Comparison of ENCODE assay signal across 16 mouse cellular contexts in the genomic region with DNA sequence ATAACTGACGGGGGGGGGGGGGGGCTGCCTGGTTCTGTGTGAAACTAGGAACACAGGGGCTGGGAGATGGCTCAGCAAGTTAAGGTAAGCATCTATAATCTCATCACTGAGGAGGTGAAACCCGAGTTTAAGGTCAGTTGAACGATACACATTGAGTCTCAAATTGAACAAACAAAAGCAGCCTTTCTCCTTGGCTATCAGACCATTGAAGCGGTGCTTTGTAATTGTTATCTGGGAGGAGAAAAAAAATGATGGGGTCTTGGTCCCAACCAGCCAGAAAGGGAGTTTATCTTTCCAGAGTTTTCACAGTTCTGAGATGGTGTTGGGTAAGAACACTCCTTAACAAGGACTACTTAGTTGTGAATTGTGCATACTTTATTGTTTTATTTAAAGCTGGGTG. TPM values are rescaled to one million over a fixed set of nuclear protein-coding genes. Genes with fewer than 3 reads are reported as not detected.
DNase-seq lines count a peak whose midpoint lies in the region; ATAC-seq and TF ChIP-seq lines count a peak whose summit lies in the region.
"Had no signal": no experiment of that assay in that cellular context is flagged by ENCODE, and none has a peak within 500 bp of the region (broad histone marks: within the 10 kb centered on the region; RNA-seq: fewer than 3 reads in every experiment).

No protein-coding gene starts in this region.

- H3K4me3 ChIP-seq in forebrain, embryonic 11.5 days (ENCODE audit: low read depth, low read length), result no peak overlapping the region; the same call in 1 of the 2 replicates
- no peak overlapping the region for H3K4me3 ChIP-seq in forebrain, postnatal 0 days (ENCODE audit: low read depth, low read length)
- H3K4me3 ChIP-seq in intestine, embryonic 14.5 days (ENCODE audit: low read depth, low read length), result 0 out of 2 replicates have a peak overlapping the region, but pooled peaks have one; percentile 32
- H3K4me3 ChIP-seq in intestine, postnatal 0 days (ENCODE audit: low read depth, low read length), result no peak overlapping the region
- peak overlapping the region; percentile 27; the same call in 1 of the 2 replicates for H3K4me3 ChIP-seq in neural tube, embryonic 11.5 days (ENCODE audit: low read depth, low read length)
- H3K4me3 ChIP-seq in liver, embryonic 15.5 days (replicated peaks), result no peak overlapping the region

- H3K9ac ChIP-seq in forebrain, embryonic 11.5 days (ENCODE audit: low read length), result no peak overlapping the region
- no peak overlapping the region for H3K9ac ChIP-seq in forebrain, postnatal 0 days
- no peak overlapping the region for H3K9ac ChIP-seq in intestine, embryonic 14.5 days (ENCODE audit: low read length)
- no peak overlapping the region for H3K9ac ChIP-seq in intestine, postnatal 0 days (ENCODE audit: low read depth, low read length)
- H3K9ac ChIP-seq in neural tube, embryonic 11.5 days (ENCODE audit: low read length), result no peak overlapping the region
- H3K9ac ChIP-seq in liver, embryonic 15.5 days, result no peak overlapping the region

- DNase-seq in forebrain, embryonic 11.5 days (ENCODE audit: low spot score), result no peak
- no peak for DNase-seq in forebrain, postnatal 0 days
- peak; percentile 49 for DNase-seq in intestine, embryonic 14.5 days (ENCODE audit: low spot score)
- DNase-seq in neural tube, embryonic 11.5 days (ENCODE audit: low spot score), result no peak
- DNase-seq in neural tube, embryonic 10.5 days (ENCODE audit: extremely low spot score, low spot score), result no peak
- DNase-seq in adrenal gland, postnatal 36 days, result no peak
- DNase-seq: adrenal gland, postnatal 14 days; gastrocnemius, postnatal 10 days; heart, postnatal 4 days; kidney, adult 18-20 months; right cerebral cortex, postnatal 25 days had no signal

- H3K9me3 ChIP-seq in forebrain, embryonic 11.5 days (ENCODE audit: control insufficient read depth, low read length), result no peaks in the 10 kb centered on the region
- H3K9me3 ChIP-seq in forebrain, postnatal 0 days (ENCODE audit: low read length), result no peaks in the 10 kb centered on the region
- H3K9me3 ChIP-seq in intestine, embryonic 14.5 days (ENCODE audit: control insufficient read depth, low read length), result no peaks in the 10 kb centered on the region
- no peaks in the 10 kb centered on the region for H3K9me3 ChIP-seq in intestine, postnatal 0 days (ENCODE audit: control insufficient read depth)
- H3K9me3 ChIP-seq in neural tube, embryonic 11.5 days (ENCODE audit: control insufficient read depth, low read length), result no peaks in the 10 kb centered on the region
- no peaks in the 10 kb centered on the region for H3K9me3 ChIP-seq in liver, embryonic 15.5 days (replicated peaks)

- no peak for TF ChIP-seq CTCF in forebrain, postnatal 0 days (IDR thresholded peaks at IDR 0.05; ENCODE audit: low read depth)
- no peak for TF ChIP-seq CTCF in intestine, postnatal 0 days (IDR thresholded peaks at IDR 0.05; ENCODE audit: low read depth)

- no peaks in the 10 kb centered on the region for H3K36me3 ChIP-seq in forebrain, embryonic 11.5 days (ENCODE audit: control insufficient read depth, insufficient read depth, low read length)
- no peaks in the 10 kb centered on the region for H3K36me3 ChIP-seq in forebrain, postnatal 0 days (ENCODE audit: insufficient read depth)
- H3K36me3 ChIP-seq in intestine, embryonic 14.5 days (ENCODE audit: control insufficient read depth, insufficient read depth, low read length), result no peaks in the 10 kb centered on the region
- H3K36me3 ChIP-seq in intestine, postnatal 0 days (ENCODE audit: control insufficient read depth, insufficient read depth), result no peaks in the 10 kb centered on the region
- no peaks in the 10 kb centered on the region for H3K36me3 ChIP-seq in neural tube, embryonic 11.5 days (ENCODE audit: control insufficient read depth, insufficient read depth, low read length)
- H3K36me3 ChIP-seq in liver, embryonic 15.5 days (replicated peaks), result no peaks in the 10 kb centered on the region

- WGBS in forebrain, embryonic 11.5 days, result 1% methylated on average over 4 of the region's 4 CpGs
- WGBS in forebrain, postnatal 0 days, result 5% methylated on average over 4 of the region's 4 CpGs
- WGBS in intestine, embryonic 14.5 days, result 15% methylated on average over 4 of the region's 4 CpGs
- WGBS in intestine, postnatal 0 days, result 5% methylated on average over 4 of the region's 4 CpGs
- WGBS in neural tube, embryonic 11.5 days, result 3% methylated on average over 4 of the region's 4 CpGs
- WGBS in liver, embryonic 15.5 days (ENCODE audit: insufficient replicate concordance), result 13% methylated on average over 4 of the region's 4 CpGs

- H3K27me3 ChIP-seq in forebrain, embryonic 11.5 days (ENCODE audit: control insufficient read depth, insufficient read depth, low read length), result peaks cover 66% of the 10 kb centered on the region
- H3K27me3 ChIP-seq in forebrain, postnatal 0 days (ENCODE audit: insufficient read depth, low read length), result peaks cover 82% of the 10 kb centered on the region
- H3K27me3 ChIP-seq in intestine, embryonic 14.5 days (replicated peaks; ENCODE audit: control insufficient read depth, insufficient read depth, low read length), result peaks cover 93% of the 10 kb centered on the region
- H3K27me3 ChIP-seq in intestine, postnatal 0 days (replicated peaks; ENCODE audit: control insufficient read depth, insufficient read depth, low read length), result peaks cover 81% of the 10 kb centered on the region
- H3K27me3 ChIP-seq in neural tube, embryonic 11.5 days (ENCODE audit: control insufficient read depth, insufficient read depth, low read length), result peaks cover 76% of the 10 kb centered on the region
- H3K27me3 ChIP-seq in liver, embryonic 15.5 days, result peaks cover 95% of the 10 kb centered on the region

- H3K4me2 ChIP-seq in forebrain, embryonic 11.5 days (ENCODE audit: low read depth, low read length, severe bottlenecking), result peak overlapping the region; percentile 45; the same call in 1 of the 2 replicates
- H3K4me2 ChIP-seq in forebrain, postnatal 0 days (ENCODE audit: low read depth), result no peak overlapping the region
- H3K4me2 ChIP-seq in intestine, embryonic 14.5 days (ENCODE audit: low read length), result peak overlapping the region; percentile 43; the same call in 1 of the 2 replicates
- H3K4me2 ChIP-seq in intestine, postnatal 0 days (replicated peaks; ENCODE audit: low read depth), result no peak overlapping the region
- peak overlapping the region; percentile 49 for H3K4me2 ChIP-seq in neural tube, embryonic 11.5 days (ENCODE audit: low read depth)
- peak overlapping the region; percentile 71; the same call in 1 of the 2 replicates for H3K4me2 ChIP-seq in liver, embryonic 15.5 days

- H3K4me1 ChIP-seq in forebrain, embryonic 11.5 days (replicated peaks; ENCODE audit: control insufficient read depth, insufficient read depth, low read length), result no peaks in the 10 kb centered on the region; the same call in 1 of the 2 replicates
- 0 out of 2 replicates have a peak, but pooled peaks cover 3% of the 10 kb centered on the region for H3K4me1 ChIP-seq in forebrain, postnatal 0 days (ENCODE audit: insufficient read depth)
- no peaks in the 10 kb centered on the region for H3K4me1 ChIP-seq in intestine, embryonic 14.5 days (replicated peaks; ENCODE audit: control insufficient read depth, insufficient read depth, low read length)
- no peaks in the 10 kb centered on the region for H3K4me1 ChIP-seq in intestine, postnatal 0 days (replicated peaks; ENCODE audit: control insufficient read depth, insufficient read depth, low read length)
- 0 out of 2 replicates have a peak, but pooled peaks cover 7% of the 10 kb centered on the region for H3K4me1 ChIP-seq in neural tube, embryonic 11.5 days (ENCODE audit: control insufficient read depth, insufficient read depth, low read length)
- H3K4me1 ChIP-seq in liver, embryonic 15.5 days (replicated peaks), result peaks cover 19% of the 10 kb centered on the region

- no peak overlapping the region for H3K27ac ChIP-seq in forebrain, embryonic 11.5 days (ENCODE audit: low read depth, low read length)
- H3K27ac ChIP-seq in forebrain, postnatal 0 days (ENCODE audit: low read depth, low read length), result no peak overlapping the region
- no peak overlapping the region for H3K27ac ChIP-seq in intestine, embryonic 14.5 days (ENCODE audit: low read depth)
- H3K27ac ChIP-seq in intestine, postnatal 0 days (ENCODE audit: low read depth, low read length), result no peak overlapping the region
- H3K27ac ChIP-seq in neural tube, embryonic 11.5 days (ENCODE audit: low read depth, low read length), result no peak overlapping the region
- no peak overlapping the region for H3K27ac ChIP-seq in liver, embryonic 15.5 days (replicated peaks)
- H3K27ac ChIP-seq: layer of hippocampus, adult 2 months had no signal

- ATAC-seq in forebrain, embryonic 11.5 days (replicated peaks; ENCODE audit: low FRiP score), result no peak
- ATAC-seq in forebrain, postnatal 0 days, result no peak
- ATAC-seq in intestine, embryonic 14.5 days (replicated peaks; ENCODE audit: low FRiP score, low TSS enrichment, low read depth), result no peak
- ATAC-seq in intestine, postnatal 0 days, result no peak
- ATAC-seq in neural tube, embryonic 11.5 days (ENCODE audit: insufficient read depth, low FRiP score, low TSS enrichment), result no peak
- no peak for ATAC-seq in liver, embryonic 15.5 days (ENCODE audit: insufficient read depth)

RNA-seq across cellular contexts. Expression of gene Prss16, which starts 11.7 kb away (rescaled TPM):
- polyA plus RNA-seq in forebrain, embryonic 11.5 days (2014; fragmentation: Nextera tagmentation; extraction: Ambion mirVana), result 0.37 TPM in 1 of 2 replicates, not detected in the other
- total RNA-seq in forebrain, postnatal 0 days (2014; rRNA removed), result not detected in 2 replicates
- polyA plus RNA-seq in forebrain, postnatal 0 days (2015; fragmentation: Nextera tagmentation; extraction: Ambion mirVana), result not detected in 2 replicates
- 0.46 and 1.1 TPM in 2 replicates for polyA plus RNA-seq in intestine, embryonic 14.5 days (2014; fragmentation: Nextera tagmentation; extraction: Ambion mirVana)
- polyA plus RNA-seq in intestine, postnatal 0 days (2015; fragmentation: Nextera tagmentation; extraction: Ambion mirVana), result 4.0 and 4.1 TPM in 2 replicates
- polyA plus RNA-seq in neural tube, embryonic 11.5 days (2014; fragmentation: Nextera tagmentation; extraction: Ambion mirVana), result 0.21 and 0.27 TPM in 2 replicates
- 0.62 and 1.0 TPM in 2 replicates for polyA plus RNA-seq in liver, embryonic 15.5 days (2015; fragmentation: Nextera tagmentation; extraction: Ambion mirVana)
- total RNA-seq in adrenal gland, postnatal 36 days (2021), result under 1 TPM in 1 of 2 experiments, not detected in 1; 0.53 TPM
- total RNA-seq: gastrocnemius, postnatal 10 days; heart, postnatal 4 days; liver, adult 2 months had no signal
- polyA plus RNA-seq: liver, adult 2 months had no signal

RNA-seq across cellular contexts. Expression of gene Pom121l2, which starts 16.8 kb away (rescaled TPM):
- 0.12 TPM in 1 of 2 replicates, not detected in the other for polyA plus RNA-seq in forebrain, embryonic 11.5 days (2014; fragmentation: Nextera tagmentation; extraction: Ambion mirVana)
- 0.38 TPM in 1 of 2 replicates, not detected in the other for total RNA-seq in forebrain, postnatal 0 days (2014; rRNA removed)
- not detected in 2 replicates for polyA plus RNA-seq in forebrain, postnatal 0 days (2015; fragmentation: Nextera tagmentation; extraction: Ambion mirVana)
- polyA plus RNA-seq in intestine, embryonic 14.5 days (2014; fragmentation: Nextera tagmentation; extraction: Ambion mirVana), result not detected in 2 replicates
- not detected in 2 replicates for polyA plus RNA-seq in intestine, postnatal 0 days (2015; fragmentation: Nextera tagmentation; extraction: Ambion mirVana)
- 0.16 and 0.19 TPM in 2 replicates for polyA plus RNA-seq in neural tube, embryonic 11.5 days (2014; fragmentation: Nextera tagmentation; extraction: Ambion mirVana)
- polyA plus RNA-seq in liver, embryonic 15.5 days (2015; fragmentation: Nextera tagmentation; extraction: Ambion mirVana), result not detected in 2 replicates
- not detected for total RNA-seq in adrenal gland, postnatal 36 days (2021)
- total RNA-seq: adrenal gland, postnatal 14 days; gastrocnemius, postnatal 10 days; heart, postnatal 4 days; liver, adult 2 months had no signal
- polyA plus RNA-seq: embryonic facial prominence, embryonic 11.5 days; liver, adult 2 months had no signal

RNA-seq across cellular contexts. Expression of gene Hist1h2ah, which starts 37.5 kb away (rescaled TPM):
- 5.6 TPM in 1 of 2 replicates, not detected in the other for polyA plus RNA-seq in forebrain, embryonic 11.5 days (2014; fragmentation: Nextera tagmentation; extraction: Ambion mirVana)
- total RNA-seq in forebrain, postnatal 0 days (2014; rRNA removed), result 9.2 and 47.2 TPM in 2 replicates
- 1.6 and 1.9 TPM in 2 replicates for polyA plus RNA-seq in forebrain, postnatal 0 days (2015; fragmentation: Nextera tagmentation; extraction: Ambion mirVana)
- 11.8 and 19.7 TPM in 2 replicates for polyA plus RNA-seq in intestine, embryonic 14.5 days (2014; fragmentation: Nextera tagmentation; extraction: Ambion mirVana)
- 3.4 and 5.3 TPM in 2 replicates for polyA plus RNA-seq in intestine, postnatal 0 days (2015; fragmentation: Nextera tagmentation; extraction: Ambion mirVana)
- 6.6 and 16.2 TPM in 2 replicates for polyA plus RNA-seq in neural tube, embryonic 11.5 days (2014; fragmentation: Nextera tagmentation; extraction: Ambion mirVana)
- 9.5 and 11.4 TPM in 2 replicates for polyA plus RNA-seq in liver, embryonic 15.5 days (2015; fragmentation: Nextera tagmentation; extraction: Ambion mirVana)
- total RNA-seq in adrenal gland, postnatal 36 days (2021), result 10 to 100 TPM; 58.6 to 69.2 TPM
- polyA plus RNA-seq: liver, adult 2 months had no signal

RNA-seq across cellular contexts. Expression of gene Hist1h2bk, which starts 37.8 kb away (rescaled TPM):
- polyA plus RNA-seq in forebrain, embryonic 11.5 days (2014; fragmentation: Nextera tagmentation; extraction: Ambion mirVana), result 5.4 and 11.9 TPM in 2 replicates
- 233 and 262 TPM in 2 replicates for total RNA-seq in forebrain, postnatal 0 days (2014; rRNA removed)
- polyA plus RNA-seq in forebrain, postnatal 0 days (2015; fragmentation: Nextera tagmentation; extraction: Ambion mirVana), result 0.40 TPM in 1 of 2 replicates, not detected in the other
- polyA plus RNA-seq in intestine, embryonic 14.5 days (2014; fragmentation: Nextera tagmentation; extraction: Ambion mirVana), result 5.2 and 7.5 TPM in 2 replicates
- polyA plus RNA-seq in intestine, postnatal 0 days (2015; fragmentation: Nextera tagmentation; extraction: Ambion mirVana), result 0.90 and 1.8 TPM in 2 replicates
- 6.2 and 10.8 TPM in 2 replicates for polyA plus RNA-seq in neural tube, embryonic 11.5 days (2014; fragmentation: Nextera tagmentation; extraction: Ambion mirVana)
- 4.4 and 5.4 TPM in 2 replicates for polyA plus RNA-seq in liver, embryonic 15.5 days (2015; fragmentation: Nextera tagmentation; extraction: Ambion mirVana)
- total RNA-seq in adrenal gland, postnatal 36 days (2021), result 10 to 100 TPM; 67.8 to 68.6 TPM

RNA-seq across cellular contexts. Expression of gene Hist1h4i, which starts 43.3 kb away (rescaled TPM):
- 52.1 and 59.1 TPM in 2 replicates for polyA plus RNA-seq in forebrain, embryonic 11.5 days (2014; fragmentation: Nextera tagmentation; extraction: Ambion mirVana)
- 26.4 and 44.9 TPM in 2 replicates for total RNA-seq in forebrain, postnatal 0 days (2014; rRNA removed)
- 4.2 and 5.8 TPM in 2 replicates for polyA plus RNA-seq in forebrain, postnatal 0 days (2015; fragmentation: Nextera tagmentation; extraction: Ambion mirVana)
- polyA plus RNA-seq in intestine, embryonic 14.5 days (2014; fragmentation: Nextera tagmentation; extraction: Ambion mirVana), result 18.9 and 19.6 TPM in 2 replicates
- 9.4 and 9.9 TPM in 2 replicates for polyA plus RNA-seq in intestine, postnatal 0 days (2015; fragmentation: Nextera tagmentation; extraction: Ambion mirVana)
- polyA plus RNA-seq in neural tube, embryonic 11.5 days (2014; fragmentation: Nextera tagmentation; extraction: Ambion mirVana), result 25.5 and 29.2 TPM in 2 replicates
- 40.8 and 42.0 TPM in 2 replicates for polyA plus RNA-seq in liver, embryonic 15.5 days (2015; fragmentation: Nextera tagmentation; extraction: Ambion mirVana)
- total RNA-seq in adrenal gland, postnatal 36 days (2021), result 10 to 100 TPM; 75.2 to 76.6 TPM

Comparison
In these comparisons a context has a peak if more than half of its experiments do, and no peak if none do; other contexts are left out.
1. H3K4me2 ChIP-seq: peak in forebrain, embryonic 11.5 days (single experiment), intestine, embryonic 14.5 days (single experiment), neural tube, embryonic 11.5 days (single experiment) and liver, embryonic 15.5 days (single experiment); none in forebrain, postnatal 0 days (single experiment) and intestine, postnatal 0 days (single experiment).
2. H3K4me3 ChIP-seq: peak in intestine, embryonic 14.5 days (single experiment) and neural tube, embryonic 11.5 days (single experiment); none in forebrain, embryonic 11.5 days (single experiment), forebrain, postnatal 0 days (single experiment), intestine, postnatal 0 days (single experiment) and liver, embryonic 15.5 days (single experiment).